Mouse (Mus musculus) cortical plate, adult 2 months (tissue): ENCODE measurements at regions not wholly inside any gene's neighbourhood (a gene's known extent, or its start where the extent isn't known, plus 50 kb on each side); places are given as distances from the start of the nearest gene placed in this dataset.
A peak's percentile ranks its signal among the peaks of the same experiment; 100 is the strongest.

Experiments
- H3K27ac ChIP-seq: fragments of 200-500 bp; 2 replicates; pipeline ENCODE4 v1.5.1; 2012; ENCODE audit warnings: low read length, control low read depth, inconsistent platforms; ENCODE audit not compliant: insufficient read depth
- H3K4me1 ChIP-seq: fragments of 200-500 bp; 2 replicates; pipeline ENCODE4 v1.6.1; 2011; ENCODE audit warnings: low read length; ENCODE audit not compliant: control insufficient read depth, insufficient read depth
- H3K4me3 ChIP-seq: fragments of 200-500 bp; 2 replicates; pipeline ENCODE4 v1.5.1; 2011; ENCODE audit warnings: mild to moderate bottlenecking, low read length, control low read depth; ENCODE audit not compliant: insufficient read depth
- CTCF ChIP-seq: fragments of 200-500 bp; IDR thresholded peaks from 2 replicates; pipeline ENCODE4 v1.5.1; 2011; ENCODE audit warnings: mild to moderate bottlenecking, control low read depth, low read length; ENCODE audit not compliant: insufficient read depth; ENCODE audit errors: extremely low read depth
- POLR2A ChIP-seq: fragments of 200-500 bp; IDR thresholded peaks from 2 replicates; pipeline ENCODE4 v1.6.1; 2011; ENCODE audit warnings: mild to moderate bottlenecking, low read length, control low read depth; ENCODE audit not compliant: insufficient read depth; ENCODE audit errors: extremely low read depth

DNA sequence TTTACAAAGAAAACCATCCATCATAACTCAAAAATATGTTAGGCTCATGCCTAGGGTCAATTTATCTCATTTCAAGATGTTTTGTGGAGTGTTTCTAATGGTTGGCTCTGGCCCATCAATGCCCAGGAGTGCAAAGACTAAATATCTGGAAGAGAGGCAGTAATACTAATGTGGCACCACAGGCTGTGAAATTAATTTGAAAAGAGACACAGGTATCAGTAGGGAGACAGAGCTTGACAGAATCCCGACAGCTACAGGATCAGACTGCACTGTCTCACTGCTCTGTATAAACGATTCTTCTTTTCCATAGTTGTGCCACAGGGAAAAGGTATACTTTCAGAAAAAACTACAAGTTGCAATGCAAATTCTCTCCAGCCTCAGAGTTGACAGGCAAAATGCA is 308.1 kb upstream of the Emcn start:
- TF ChIP-seq CTCF, result no peak
- TF ChIP-seq POLR2A, result no peak
- Histone ChIP-seq H3K4me1 (no peaks in the 10 kb centered on the region), H3K27ac (no peak overlapping the region), H3K4me3 (no peak overlapping the region)

- Histone ChIP-seq H3K27ac (no peak overlapping the region), H3K4me3 (no peak overlapping the region), H3K4me1 (no peaks in the 10 kb centered on the region)
- no peak for TF ChIP-seq POLR2A
- TF ChIP-seq CTCF, result no peak
Observed at GRCm38 (mm10) chr3:137039638-137040037, 301.2 kb upstream of the Emcn start.

DNA sequence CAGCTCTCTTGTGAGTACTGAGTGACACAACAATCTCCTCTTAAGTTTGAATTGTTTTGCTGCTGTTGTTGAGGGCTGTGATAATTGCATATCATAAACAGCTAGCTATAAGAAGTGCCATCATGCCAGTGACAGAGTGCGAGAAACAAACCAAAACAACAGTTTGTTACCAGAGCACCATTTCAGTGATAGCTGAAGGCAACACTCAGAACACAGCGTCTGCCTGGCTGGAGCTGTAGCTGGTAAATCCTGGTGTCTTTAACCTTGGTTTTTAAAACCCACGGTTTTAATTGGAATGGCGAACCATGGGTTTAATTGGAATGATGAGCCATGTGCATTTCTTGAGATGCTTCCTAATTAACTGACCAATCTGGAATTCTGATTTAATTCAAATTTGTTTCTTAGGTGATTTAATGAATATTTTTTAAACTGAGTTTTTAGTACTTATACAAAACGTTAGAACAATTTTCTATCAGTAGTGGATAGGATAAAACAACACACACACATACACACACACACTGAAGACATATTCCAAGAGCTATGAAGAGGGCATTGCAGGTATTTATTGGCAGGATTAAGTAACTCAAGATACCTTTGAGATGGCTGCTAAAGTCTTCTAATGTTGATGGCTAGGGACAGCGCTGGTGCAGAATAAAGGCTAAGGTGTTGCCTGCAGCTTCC is 284.2 kb upstream of the Emcn start:
- Histone ChIP-seq H3K4me1 (peaks cover 4% of the 10 kb centered on the region; the same call in 1 of the 2 replicates), H3K27ac (peak overlapping the region; percentile 68; the same call in 1 of the 2 replicates), H3K4me3 (no peak overlapping the region)
- no peak for TF ChIP-seq POLR2A
- TF ChIP-seq CTCF, result no peak

- peak overlapping the region; percentile 68 for H3K27ac ChIP-seq
Observed at GRCm38 (mm10) chr3:137057225-137057910, 283.5 kb upstream of the Emcn start.

GRCm38 (mm10) chr3:137057911-137058260 is 283.0 kb upstream of the Emcn start:
- peak overlapping the region; percentile 31 for H3K27ac ChIP-seq
- no peak overlapping the region for H3K4me3 ChIP-seq
- TF ChIP-seq POLR2A (no peak), CTCF (no peak)
- H3K4me1 ChIP-seq, result peaks cover 4% of the 10 kb centered on the region; the same call in 1 of the 2 replicates

More at GRCm38 (mm10) chr3:137057225-137057910, 283.5 kb upstream of the Emcn start:
- TF ChIP-seq POLR2A (no peak), CTCF (no peak)
- Histone ChIP-seq H3K4me3 (no peak overlapping the region), H3K4me1 (peaks cover 4% of the 10 kb centered on the region; the same call in 1 of the 2 replicates)

DNA sequence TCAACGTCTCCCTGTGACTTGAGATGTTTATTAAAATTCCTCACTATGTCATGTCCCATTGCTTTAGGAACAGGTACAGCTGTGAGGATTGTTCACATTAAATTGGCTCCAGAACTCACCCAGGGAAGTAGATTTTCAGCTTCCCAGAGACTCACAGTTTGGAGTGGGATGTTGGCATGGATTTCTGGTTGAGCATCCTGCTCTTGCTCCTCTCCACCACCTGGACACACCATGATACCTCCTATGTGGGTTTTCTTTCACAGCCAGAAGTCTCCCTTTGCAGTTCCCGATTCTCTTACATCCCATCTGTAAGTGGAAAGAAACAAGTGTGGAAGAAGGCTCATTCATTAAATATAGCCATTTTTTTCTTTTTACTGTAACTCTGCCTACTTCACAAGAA is 278.8 kb upstream of the Emcn start:
- Histone ChIP-seq H3K27ac (no peak overlapping the region), H3K4me1 (peaks cover 4% of the 10 kb centered on the region; the same call in 1 of the 2 replicates), H3K4me3 (no peak overlapping the region)
- TF ChIP-seq POLR2A (no peak), CTCF (no peak)

GRCm38 (mm10) chr3:137067336-137067735 is 273.5 kb upstream of the Emcn start:
- no peaks in the 10 kb centered on the region for H3K4me1 ChIP-seq
- TF ChIP-seq POLR2A (no peak), CTCF (no peak)

DNA sequence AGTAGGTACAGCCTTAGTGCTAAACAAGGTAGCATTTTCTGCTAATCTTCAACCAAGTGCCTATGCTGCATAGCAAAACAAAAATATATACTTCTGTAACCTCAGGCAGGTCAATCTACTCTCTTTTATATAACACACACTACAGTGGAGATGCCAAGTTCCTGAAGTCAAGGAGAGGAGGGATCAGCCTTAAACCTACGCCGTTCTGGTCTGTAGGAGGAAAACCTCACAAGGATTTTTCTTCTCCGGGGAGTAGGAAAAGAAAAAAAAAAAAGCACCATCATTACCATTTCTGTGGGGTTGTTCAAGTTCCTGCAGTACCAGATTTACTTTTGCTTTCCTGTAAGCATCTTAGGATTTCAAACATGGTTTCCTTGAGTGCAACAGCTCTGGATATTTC is 271.5 kb upstream of the Emcn start:
- peak overlapping the region; percentile 31; the same call in 1 of the 2 replicates for H3K27ac ChIP-seq
- no peak overlapping the region for H3K4me3 ChIP-seq
- no peak for TF ChIP-seq POLR2A
- TF ChIP-seq CTCF, result no peak
- no peaks in the 10 kb centered on the region for H3K4me1 ChIP-seq

More at GRCm38 (mm10) chr3:137067336-137067735, 273.5 kb upstream of the Emcn start:
- no peak overlapping the region for H3K27ac ChIP-seq
- H3K4me3 ChIP-seq, result no peak overlapping the region

DNA sequence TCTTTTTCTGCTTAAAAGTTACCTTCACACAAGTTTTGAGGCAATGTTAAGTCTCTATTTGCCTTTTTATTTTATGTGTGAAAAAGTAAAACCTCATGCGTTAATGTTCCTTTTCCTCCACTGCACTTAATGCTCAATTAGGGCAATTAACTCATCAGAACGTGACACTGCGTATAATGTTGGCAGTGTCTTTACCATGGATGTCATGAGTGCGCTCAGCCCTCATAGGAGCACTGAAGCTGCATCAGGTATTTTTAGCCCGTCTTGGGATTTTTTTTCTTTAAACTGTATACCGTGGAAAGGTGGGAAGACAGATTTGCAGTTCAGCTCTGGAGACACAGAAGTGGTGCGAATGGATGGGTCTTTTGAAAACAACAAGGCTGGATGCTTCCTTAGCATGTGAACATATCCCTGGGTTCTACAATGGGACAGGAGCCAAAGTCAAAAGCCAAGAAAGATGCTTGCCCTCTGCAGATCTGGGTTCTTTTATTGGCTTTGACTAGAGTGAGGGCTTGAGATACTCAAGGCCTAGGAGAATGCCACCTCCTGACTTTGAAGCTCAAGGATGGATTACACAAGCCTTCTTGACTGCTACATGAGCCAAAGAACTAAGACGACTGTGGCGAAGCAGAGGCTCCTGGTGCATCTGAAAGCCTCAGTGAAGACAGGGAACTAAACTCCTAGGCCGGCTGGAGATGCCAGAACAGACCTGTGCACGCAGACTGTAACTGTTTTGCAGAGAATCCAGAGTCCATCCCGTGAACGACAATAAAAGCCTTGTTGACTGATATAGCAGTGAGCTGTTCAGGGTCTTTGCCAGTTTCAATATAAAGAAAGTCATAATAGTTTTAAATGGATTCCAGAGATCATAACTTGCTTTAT is 262.9 kb upstream of the Emcn start:
- TF ChIP-seq CTCF, result no peak
- no peak for TF ChIP-seq POLR2A
- H3K27ac ChIP-seq, result no peak overlapping the region
- no peaks in the 10 kb centered on the region; the same call in 1 of the 2 replicates for H3K4me1 ChIP-seq
- no peak overlapping the region for H3K4me3 ChIP-seq
